Comparison of ENCODE assay signal across 36 mouse cellular contexts in genomic region chr9:75348641-75349040, GRCm38 (mm10). TPM values are rescaled to one million over a fixed set of nuclear protein-coding genes. Genes with fewer than 3 reads are reported as not detected.
"Had no signal": no experiment of that assay in that cellular context is flagged by ENCODE, and none has a peak within 500 bp of the region (broad histone marks: within the 10 kb centered on the region; RNA-seq: fewer than 3 reads in every experiment).

No protein-coding gene starts in this region.

- DNase-seq: gastrocnemius, postnatal 14 days; gastrocnemius, postnatal 36 days; heart, postnatal 10 days; heart, postnatal 4 days; kidney, adult 18-20 months; kidney, adult 8-10 months; kidney, postnatal 10 days; kidney, postnatal 25 days; kidney, postnatal 4 days; liver; liver, embryonic 13.5 days had no signal

- ATAC-seq: hindbrain, embryonic 16.5 days; inflammation-experienced regulatory T-cells, adult 6 months; intestine, embryonic 15.5 days; intestine, postnatal 0 days had no signal

RNA-seq across cellular contexts. Expression of gene Bcl2l10, which starts 1.1 kb away (rescaled TPM):
- total RNA-seq: gastrocnemius, adult 8-10 months; gastrocnemius, postnatal 14 days; gastrocnemius, postnatal 36 days; heart, adult 8-10 months; heart, postnatal 10 days; heart, postnatal 25 days; layer of hippocampus, adult 2 months; layer of hippocampus, postnatal 10 days; left cerebral cortex, adult 2 months; left cerebral cortex, postnatal 36 days had no signal
- polyA plus RNA-seq: heart, embryonic 10.5 days; heart, embryonic 12.5 days; heart, embryonic 14.5 days; heart, embryonic 16.5 days; hindbrain, embryonic 10.5 days; hindbrain, embryonic 12.5 days; hindbrain, embryonic 14.5 days; hindbrain, embryonic 16.5 days; inflammation-experienced regulatory T-cells, adult 6 months; intestine, embryonic 15.5 days; intestine, postnatal 0 days; kidney, embryonic 14.5 days; kidney, embryonic 16.5 days; limb, embryonic 10.5 days; limb, embryonic 12.5 days; limb, embryonic 14.5 days; liver, embryonic 11.5 days; liver, embryonic 13.5 days; liver, embryonic 15.5 days had no signal
